Mouse (Mus musculus) spleen, postnatal 4 days (tissue): ENCODE data around the gene Pigc.

Experiments
- DNase-seq, 2 experiments: peaks; one replicate each; pipeline ENCODE4 v3.0.0; 2022; ENCODE audit warnings: low spot score in 2 of 2

Pigc gene

DNA sequence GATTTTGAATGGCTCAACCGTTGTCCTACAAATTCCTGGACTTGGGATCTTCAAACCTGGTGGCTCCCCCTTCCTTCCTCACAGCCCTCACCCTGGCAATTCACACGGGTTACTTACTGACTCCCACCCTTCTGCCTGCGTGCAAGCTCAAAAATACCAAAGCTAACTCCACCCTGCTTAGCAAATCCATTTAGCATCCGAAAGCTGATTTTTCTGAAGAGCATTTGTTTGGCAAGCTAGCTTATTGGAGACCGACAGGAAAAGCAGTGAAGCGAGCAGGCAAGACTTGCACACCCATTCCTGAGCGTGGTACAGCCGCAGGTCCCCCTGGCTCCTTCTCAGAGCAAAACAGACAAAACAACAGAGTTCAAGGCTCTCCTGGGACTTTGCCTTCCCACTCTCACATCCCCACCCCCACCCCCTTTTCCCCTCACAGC lies 39.7 kb downstream of the Pigc start:
- DNase-seq: no peak

DNA sequence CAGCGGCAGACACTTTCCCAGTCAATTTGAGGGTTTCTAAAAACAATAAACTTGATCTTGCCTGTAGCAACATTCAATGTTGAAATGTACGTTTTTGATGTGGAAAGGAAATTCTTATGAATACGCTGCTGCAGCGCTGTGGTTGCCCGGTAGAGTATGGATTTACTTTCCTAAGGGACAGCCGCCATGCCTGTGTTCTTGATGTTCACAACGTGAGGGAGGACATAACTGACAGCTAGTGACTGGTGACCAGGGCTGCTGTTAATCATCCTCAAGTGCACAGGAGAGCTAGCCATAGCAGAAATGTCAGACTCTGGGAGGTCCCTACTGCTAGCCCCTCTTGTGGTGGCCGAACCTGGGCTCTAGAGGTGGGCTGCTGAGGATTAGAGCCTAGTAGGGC lies 40.1 kb downstream of the Pigc start:
- no peak for DNase-seq

DNA sequence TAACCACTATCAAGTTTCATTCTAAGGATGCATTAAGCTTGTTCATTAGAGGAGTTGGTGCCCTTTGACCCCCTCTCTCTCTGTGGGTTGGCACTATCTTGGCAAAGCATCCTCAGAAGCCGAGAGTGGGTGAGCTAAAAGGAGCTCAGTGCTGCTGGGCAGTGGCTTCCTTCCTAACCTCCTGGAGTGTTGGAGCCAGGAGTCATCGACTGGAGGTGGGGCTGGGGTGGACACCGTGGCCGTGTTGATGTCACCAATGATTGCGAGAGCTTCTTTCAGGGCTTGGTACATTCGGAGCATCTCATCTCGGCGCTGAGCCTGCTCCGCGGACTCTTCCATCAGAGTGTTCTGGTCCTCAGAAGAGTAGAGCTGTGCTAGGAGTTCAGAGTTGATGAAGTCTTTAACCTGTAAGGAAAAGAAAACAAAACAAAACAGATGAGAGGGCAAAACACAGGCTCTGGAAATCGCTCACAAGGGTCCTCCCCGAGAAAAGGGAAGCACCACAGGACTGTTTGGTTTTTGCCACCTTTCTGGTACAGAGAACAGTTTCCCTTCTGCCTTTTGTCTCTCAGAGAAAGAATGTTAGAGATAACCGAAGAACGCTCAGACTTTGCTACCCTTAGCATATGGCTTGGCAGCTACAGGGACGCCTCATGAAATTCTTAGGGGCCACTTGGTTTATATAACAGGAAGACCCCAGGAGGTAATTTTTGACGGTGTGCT lies 42.7 kb downstream of the Pigc start:
- DNase-seq: no peak

GRCm38 (mm10) chr1:162013561-162013960 lies 44.6 kb downstream of the Pigc start:
- no peak for DNase-seq

DNA sequence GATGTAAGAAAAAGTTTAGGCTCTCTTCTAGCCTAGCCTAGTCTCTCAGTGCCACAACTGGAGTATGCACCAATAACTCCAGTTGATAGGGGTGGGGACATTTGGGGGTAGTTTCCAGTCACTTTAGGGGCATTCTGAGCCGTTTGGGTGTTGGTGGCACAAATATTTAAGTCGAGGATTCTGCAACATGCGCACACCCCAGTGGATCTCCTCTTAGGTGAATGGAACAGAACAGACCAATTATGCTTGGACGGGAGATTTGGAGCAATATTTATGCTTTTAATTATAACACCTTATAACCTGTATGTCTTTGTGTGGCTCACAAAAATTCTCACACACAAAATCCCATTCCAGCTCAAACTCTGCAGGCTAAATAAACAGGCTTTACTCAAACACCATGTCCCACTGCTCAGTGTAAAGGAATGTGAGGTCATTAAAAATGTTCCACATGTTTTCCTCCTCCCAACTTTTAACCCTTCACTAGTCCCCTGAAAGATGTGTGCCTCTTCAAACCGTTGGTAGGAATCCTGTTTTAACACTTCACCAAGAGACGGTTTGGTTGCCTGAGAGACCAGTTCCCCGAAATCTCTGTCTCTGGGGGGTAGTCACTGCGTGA lies 46.4 kb downstream of the Pigc start:
- no peak for DNase-seq

DNA sequence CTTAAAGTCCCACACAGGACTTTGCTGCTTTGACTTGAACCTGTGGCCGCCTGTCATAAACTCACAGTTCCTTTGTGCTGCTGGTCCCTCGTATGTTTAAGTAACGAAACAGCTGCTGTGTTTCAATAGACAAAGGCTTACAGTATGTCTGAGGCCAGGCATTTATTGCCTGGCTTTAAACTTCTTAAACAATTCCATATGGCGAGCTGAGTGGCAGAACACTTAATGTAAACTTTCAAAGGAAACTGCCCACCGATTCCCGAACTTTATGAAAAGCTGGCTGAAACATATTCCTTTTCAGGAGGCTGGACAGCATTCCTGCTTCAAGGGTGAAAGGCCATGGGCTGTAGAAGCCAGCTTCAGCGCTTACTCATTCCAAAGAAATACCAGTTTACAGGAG lies 48.0 kb downstream of the Pigc start:
- DNase-seq: no peak

GRCm38 (mm10) chr1:162017975-162018600 lies 49.1 kb downstream of the Pigc start:
- no peak for DNase-seq

- DNase-seq: no peak
Observed at GRCm38 (mm10) chr1:162018601-162018977, 49.6 kb downstream of the Pigc start.

DNA sequence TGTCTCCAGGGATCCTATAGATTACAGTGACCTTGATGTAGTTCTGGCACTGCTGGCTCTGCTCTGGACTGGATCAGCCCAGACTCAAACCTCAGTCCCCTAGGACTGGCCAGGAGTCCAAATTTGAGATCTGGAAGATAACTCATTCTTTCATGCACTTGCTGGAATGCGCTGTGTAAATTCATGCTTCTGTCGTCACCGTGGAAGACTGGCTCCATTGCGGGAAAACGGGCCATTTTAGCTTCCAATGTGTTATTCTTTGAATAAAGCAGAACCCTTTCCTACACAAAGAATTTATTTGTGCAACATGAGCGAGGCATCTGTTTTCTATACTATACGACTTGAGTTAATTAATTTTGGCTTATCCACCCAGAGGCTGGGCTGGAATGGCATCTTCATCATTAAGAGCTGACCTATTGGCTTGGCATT lies 51.3 kb downstream of the Pigc start:
- DNase-seq: no peak

GRCm38 (mm10) chr1:162020766-162021165 lies 51.8 kb downstream of the Pigc start:
- DNase-seq: no peak
